Mouse (Mus musculus) ES-E14 (cell line): Measurements from ENCODE around the gene Gpr132.

Experiments used
- CHD2 ChIP-seq: IDR thresholded peaks from 2 replicates; pipeline ENCODE4 v1.6.1; 2014; ENCODE audit warnings: mild to moderate bottlenecking, low read depth, low read length, inconsistent platforms
- HCFC1 ChIP-seq: IDR thresholded peaks from 2 replicates; pipeline ENCODE4 v1.6.1; 2012; ENCODE audit warnings: low read length, inconsistent platforms, borderline replicate concordance; ENCODE audit not compliant: insufficient read depth
- MAFK ChIP-seq: IDR thresholded peaks from 2 replicates; pipeline ENCODE4 v1.6.1; 2014; ENCODE audit warnings: mild to moderate bottlenecking, low read depth, low read length, inconsistent platforms; ENCODE audit not compliant: insufficient read depth
- ZC3H11A ChIP-seq: IDR thresholded peaks from 2 replicates; pipeline ENCODE4 v1.6.1; 2012; ENCODE audit warnings: low read depth, mild to moderate bottlenecking, inconsistent platforms, low read length, borderline replicate concordance
- ZNF384 ChIP-seq: IDR thresholded peaks from 2 replicates; pipeline ENCODE4 v1.6.1; 2012; ENCODE audit warnings: low read depth, low read length, inconsistent platforms

DNA sequence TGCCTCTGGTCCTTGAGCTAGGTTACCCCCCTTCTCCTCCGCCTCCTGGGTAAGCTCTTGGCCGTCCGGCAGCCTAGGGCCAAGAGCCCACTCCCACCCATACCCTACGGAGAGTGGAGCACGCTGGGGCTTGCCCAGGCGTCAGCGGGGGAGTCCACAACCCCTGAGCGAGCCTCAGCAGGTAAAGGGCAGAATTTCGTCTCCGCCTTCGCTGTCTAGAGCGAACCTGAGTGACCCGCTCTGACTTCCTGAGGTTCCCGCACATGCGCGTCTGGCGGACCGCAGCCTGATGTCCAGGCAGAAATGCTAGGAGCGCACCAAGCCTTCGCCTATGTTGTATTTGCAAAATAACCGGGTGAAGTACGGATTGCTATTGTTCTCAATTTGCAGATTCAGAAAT lies 6.2 kb upstream of the Gpr132 start:
- TF ChIP-seq MAFK: no peak
- TF ChIP-seq ZNF384: no peak
- no peak for TF ChIP-seq CHD2
- TF ChIP-seq ZC3H11A: no peak
- no peak for TF ChIP-seq HCFC1
